Mouse (Mus musculus) layer of hippocampus, postnatal 14 days (tissue): ENCODE results near the gene Prkar2a. TPM values are rescaled to one million over a fixed set of nuclear protein-coding genes. Genes with fewer than 3 reads are reported as not detected.

ENCODE experiments used
- DNase-seq, 2 experiments: peaks; one replicate each; pipeline ENCODE4 v3.0.0; 2021 to 2022; ENCODE audit warnings: low spot score in 2 of 2, mixed read lengths in 1 of 2
- total RNA-seq, 2 experiments: library from RNA; stranded (reverse); gene quantifications; 2 replicates each; pipeline ENCODE4 v1.2.3; 2021

The Prkar2a gene
- total RNA-seq, 2 experiments from 2014 or later, result 43.5 to 49.4 TPM

DNA sequence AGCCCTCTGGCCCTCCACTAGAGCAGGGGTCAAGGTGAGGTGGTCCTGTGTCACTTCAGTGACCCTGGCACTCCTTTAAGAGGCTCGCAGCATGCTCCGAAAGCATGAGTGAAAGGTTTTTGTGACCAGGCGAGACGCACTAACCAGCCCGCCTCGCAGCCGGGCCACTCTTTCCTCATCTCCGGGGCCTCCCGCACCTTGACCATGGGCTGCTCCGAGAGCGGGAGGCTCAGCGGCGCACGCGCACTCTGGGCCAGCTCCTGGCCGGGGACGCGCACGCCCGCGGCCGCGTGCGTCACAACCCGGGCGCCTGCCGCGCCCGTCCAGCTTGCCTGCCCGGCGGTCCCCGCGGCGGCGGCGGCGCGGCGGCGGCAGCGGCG, 2.7 kb downstream of the Prkar2a start:
- peak; percentile 78 to 85 for DNase-seq

DNA sequence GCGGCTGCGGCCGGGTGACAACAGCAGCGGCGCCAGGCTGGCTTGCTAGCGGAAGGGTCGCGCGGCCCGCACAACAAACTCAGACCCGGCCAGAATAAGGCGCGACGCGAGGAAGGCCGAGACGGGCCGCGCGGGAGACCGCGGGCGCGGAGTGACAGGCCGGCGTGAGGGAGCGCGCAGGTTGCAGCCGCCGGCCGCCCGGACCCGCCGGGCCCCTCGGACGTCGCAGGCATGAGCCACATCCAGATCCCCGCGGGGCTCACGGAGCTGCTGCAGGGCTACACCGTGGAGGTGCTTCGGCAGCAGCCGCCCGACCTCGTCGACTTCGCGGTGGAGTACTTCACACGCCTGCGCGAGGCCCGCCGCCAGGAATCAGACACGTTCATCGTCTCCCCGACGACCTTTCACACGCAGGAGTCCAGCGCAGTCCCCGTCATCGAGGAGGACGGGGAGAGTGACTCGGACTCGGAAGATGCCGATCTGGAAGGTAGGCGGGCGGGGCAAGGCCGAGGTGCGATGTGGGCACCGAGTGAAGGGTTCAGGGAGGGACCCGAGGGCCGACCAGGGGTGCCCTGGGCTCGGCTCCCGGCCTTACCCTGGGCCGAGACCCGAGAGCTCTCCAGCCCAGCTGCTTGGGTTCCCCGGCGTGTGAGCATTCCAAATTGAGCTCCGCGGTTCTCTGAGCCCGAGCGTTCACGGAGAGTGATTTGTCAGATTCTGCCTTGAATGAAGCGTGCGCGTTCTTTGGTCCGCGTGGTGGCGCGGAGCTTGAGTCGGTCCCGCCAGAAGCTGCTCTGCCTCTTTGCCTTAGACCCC, 3.3 kb downstream of the Prkar2a start:
- peak; percentile 66 to 74 for DNase-seq

DNA sequence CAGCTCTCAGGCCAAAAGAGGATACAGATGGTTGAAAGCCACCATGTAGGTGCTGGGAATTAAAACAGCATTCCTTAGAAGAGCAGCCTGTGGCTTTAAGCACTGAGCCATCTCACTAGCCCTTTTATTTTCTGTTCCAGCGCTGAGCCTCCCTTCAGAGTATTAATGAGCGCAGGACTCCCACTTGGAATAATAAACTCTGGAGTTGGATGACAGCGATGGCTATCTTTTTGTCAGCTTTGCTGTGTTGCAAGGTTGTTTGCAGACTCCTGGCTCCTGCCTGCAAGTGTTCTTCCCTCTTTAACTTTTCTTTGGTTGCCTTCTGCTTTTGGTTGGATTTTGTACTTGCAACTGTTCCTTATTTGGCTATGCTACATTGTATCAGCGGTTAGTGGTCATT, 4.8 kb downstream of the Prkar2a start:
- DNase-seq, result peak in 1 of 2 experiments; percentile 29

DNA sequence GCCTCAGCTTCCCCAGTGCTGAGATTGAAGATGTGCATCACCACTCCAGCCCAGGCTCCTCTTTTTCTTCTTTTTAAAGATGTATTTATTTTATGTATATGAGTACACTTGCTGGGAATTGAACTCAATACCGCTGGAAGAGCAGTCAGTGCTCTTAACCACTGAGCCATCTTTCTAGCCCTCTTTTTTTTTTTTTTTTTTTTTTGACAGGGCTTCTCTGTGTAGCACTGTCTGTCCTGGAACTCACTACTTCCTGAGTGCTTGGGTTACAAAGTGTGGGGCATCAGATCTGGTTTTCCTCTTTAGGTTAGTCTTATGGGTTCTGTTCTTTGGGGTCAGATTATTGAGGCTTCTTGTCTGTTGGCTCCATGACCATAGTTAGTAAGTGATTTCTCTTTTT, 5.4 kb downstream of the Prkar2a start:
- DNase-seq, result no peak

DNA sequence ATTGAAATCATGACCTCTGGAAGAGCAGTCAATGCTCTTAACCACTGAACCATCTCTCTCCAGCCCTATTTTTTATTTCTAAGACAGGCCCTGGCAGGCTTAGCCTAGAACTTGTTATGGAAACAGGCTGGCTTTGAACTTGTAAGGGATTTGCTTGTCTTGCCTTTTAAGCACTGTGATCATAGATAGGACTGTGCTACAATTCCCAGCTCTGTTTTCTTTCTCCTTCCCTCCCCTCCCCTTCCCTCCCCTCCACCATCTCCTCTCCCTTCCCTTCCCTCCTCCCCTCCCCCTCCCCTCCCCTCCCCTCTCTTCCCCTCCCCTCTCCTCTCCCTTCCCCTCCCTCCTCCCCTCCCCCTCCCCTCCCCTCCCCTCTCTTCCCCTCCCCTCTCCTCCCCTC, 13.4 kb downstream of the Prkar2a start:
- DNase-seq, result no peak

DNA sequence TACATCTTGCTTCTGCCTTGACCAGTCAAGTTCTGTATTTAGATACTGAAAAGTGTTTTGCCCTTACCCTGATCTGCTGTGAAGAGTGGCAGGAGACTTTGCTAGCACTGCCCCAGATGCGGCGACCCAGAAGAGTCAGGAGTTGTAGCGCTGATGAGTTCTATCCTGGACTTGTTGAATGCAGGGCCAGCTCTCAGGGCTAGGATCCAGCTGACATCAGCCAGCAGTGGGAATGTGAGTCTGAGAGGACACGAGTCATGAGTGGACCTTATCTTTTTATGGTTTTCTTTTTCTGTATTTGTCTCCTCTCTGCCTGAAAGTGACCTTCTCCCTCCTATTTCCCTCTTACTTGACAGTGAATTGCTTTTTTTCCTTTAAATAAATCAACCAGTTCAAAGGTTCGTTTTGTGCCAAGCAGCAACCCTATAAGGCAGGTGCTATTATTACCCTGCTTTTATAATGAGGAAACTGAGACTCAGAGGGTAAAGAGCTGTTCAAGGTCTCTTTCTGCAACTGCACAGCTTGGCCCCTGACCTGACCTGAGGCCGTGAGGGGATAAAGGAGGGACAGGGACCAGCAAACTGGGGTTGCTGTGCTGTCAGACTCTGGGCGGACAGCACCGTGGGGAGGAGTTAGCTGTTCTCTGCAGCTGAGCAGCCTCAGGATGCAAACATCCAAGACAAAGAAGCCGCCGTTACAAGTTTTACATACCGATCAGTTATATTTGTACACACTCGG, 14.4 kb downstream of the Prkar2a start:
- no peak for DNase-seq

DNA sequence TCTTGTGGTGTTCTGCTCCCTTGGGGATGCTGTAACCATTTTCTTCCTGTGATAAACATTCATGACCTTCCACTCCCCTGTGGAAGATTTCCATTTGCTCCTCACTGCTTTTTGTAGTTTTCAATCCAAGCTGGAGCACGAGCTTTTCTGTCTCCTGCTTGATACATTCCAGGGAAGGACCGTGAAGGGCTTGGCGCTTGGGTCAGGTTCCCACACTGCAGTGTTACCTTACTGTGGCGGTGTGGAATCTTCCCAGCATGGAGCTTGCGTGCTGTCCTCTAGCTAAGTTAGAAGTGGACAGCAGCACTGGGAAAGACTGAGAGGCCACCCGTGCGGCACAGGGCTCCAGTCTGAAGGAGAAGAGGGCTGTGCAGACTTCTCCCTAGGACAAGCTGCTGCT, 15.5 kb downstream of the Prkar2a start:
- DNase-seq, result no peak

DNA sequence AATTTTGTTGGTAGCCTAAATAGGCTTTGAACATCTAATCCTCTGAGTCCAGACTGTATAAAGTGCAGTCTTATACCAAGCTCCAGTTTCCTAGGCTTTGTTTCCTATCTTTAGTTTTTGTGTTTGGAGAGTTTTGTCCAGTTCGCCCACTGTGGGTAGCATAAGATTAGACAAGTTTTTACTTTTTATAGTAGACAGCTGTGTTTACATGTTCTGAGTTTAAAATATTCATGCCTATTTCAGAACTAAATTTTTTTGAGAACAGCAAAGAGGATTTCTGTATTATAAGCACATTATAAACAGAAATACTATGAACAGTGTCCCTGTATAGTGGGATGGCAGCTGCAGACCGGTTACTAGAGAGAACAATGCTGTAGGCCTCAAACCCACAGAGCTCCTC, 18.1 kb downstream of the Prkar2a start:
- no peak for DNase-seq

DNA sequence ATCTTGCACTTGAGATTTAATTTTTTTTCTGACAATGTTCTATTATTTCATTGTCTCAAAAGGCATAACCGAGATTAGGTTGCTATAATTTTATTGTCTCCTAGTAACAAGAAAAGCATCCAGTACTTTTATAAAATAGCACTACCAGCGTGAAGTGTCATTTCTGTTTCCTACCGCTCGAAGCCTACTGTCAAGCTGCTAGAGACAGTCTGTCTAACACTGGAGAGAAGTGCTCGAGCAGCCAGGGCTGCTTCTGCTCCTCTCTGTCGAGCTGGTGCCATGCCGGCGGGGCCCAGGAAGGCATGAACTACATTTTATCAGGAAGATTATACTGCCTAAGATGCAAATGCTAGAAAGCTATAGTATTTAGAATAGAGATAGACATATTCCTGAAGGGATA, 19.7 kb downstream of the Prkar2a start:
- no peak for DNase-seq

DNA sequence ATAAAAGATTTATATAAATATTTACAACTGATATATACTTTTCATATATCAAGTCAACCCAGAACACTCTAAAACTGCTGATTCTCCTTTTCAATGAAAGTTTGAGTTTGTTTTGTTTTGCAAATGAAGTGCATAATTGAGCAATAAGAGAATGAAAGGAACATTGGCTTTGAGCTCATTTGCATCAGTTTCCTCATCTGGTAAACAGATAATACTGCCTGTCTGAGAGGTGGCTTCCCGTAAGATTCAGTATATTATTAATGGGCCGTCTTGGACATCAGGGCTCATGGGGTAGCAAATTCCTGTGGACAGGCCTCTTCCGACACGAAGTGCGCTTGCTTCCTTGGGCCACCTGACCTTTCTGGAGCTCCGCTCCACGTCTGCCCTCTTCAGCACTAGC, 21.7 kb downstream of the Prkar2a start:
- DNase-seq, result no peak

DNA sequence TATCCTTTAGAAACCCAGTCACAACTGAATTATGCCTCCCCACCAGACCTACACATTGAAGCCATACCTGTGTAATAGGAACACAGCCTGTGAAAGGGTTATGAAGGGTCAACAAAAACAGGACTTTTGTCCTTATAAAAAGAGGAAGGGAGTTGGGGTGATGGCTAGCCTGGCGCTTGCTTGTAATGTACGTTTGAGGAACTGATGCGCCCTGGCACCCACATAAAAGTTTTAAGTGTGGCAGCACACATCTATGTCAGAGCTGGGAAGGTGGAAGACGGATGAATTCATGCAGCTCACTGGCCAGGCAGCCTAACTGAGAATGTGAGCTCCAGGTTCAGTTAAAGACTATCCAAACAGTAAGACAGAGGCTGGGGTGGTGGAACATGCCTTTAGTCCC, 27.1 kb downstream of the Prkar2a start:
- DNase-seq, result no peak

DNA sequence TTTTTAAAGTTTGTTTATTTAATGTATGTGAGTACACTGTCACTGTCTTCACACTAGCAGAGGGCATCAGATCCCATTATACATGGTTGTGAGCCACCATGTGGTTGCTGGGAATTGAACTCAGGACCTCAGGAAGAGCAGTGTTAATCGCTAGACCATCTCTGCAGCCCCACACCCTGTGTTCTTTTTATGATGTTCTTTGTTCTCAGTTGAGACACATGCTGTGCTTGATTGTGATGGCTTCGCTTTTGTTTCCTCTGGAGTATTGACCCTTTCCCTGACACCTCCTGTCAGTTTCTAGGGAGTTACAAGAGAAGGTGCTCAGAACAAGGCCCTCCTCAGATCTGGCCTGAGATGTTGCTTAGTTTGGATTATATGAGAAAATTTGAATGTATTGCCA, 34.6 kb downstream of the Prkar2a start:
- DNase-seq, result no peak

DNA sequence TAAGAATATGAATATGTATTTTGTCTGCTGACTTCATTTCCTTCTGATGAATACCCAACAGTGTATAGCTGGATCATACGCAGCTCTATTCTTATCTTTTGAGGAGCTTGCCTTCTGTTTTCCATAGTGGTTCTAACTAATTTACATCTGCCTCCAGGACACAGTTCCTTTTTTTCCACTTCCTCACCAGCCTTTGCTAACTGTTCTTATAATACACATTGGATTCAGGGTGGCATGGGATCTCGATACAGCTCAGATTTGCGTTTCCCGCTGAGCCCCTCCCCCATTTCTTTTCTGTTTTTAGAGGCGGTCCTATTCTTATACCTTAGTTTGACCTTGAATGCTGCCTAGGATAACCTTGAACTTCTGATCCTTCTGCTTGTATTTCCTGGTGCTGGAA, 37.0 kb downstream of the Prkar2a start:
- DNase-seq, result peak in 1 of 2 experiments; percentile 28

DNA sequence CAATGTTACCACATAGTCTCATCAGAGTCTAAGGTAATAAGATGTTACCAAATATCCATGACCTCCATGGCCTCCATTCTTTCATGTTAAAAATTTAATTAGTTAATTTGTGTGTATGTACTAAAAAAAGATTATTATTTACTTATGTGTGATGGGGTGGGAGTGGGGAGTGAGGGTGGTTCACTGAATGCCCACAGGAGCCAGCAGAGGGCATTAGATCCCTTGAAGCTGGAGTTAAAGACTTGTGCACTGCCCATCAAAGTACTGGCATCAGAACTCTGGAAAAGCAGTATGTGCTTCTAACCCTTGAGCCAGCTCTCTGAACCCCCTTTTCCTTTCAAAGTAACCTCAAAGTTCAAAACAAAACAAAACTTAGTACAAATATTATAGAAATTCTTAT, 39.9 kb downstream of the Prkar2a start:
- DNase-seq, result no peak

DNA sequence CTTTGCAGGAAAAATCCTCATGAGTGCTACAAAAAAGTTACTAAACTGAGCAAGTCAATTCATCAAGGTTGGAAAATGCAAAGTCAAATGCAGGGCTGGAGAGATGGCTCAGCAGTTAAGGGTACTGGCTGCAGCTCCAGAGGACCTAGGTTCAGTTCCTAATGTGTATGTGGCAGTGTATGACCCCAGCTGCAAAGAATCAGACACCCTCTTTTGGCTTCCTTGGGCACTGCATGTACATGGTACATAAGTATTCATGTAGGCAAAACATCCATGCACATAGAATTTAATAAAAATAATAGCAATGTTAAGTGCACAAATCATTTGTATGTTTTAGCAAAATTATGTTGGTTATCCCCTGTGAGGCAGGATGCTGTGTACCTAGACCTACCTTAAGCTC, 43.3 kb downstream of the Prkar2a start:
- DNase-seq, result no peak

DNA sequence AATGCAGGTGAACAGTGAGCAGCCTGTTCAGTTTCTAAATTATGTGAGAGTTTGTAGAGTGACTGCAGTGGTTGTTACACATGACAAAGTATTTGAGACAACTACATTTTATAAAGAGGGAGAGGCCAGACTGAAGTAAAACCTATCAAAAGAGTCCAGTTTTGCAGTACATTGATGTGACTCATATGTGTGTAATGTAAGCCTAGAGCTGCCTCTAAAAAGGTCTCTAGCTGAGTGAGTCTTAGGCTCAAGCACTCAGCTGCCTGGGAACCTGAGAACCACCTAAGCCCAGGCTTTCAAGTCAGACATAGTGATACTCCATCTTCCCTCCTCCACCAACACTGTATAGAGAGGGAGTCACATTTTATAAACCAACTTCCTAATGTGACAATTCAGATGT, 45.5 kb downstream of the Prkar2a start:
- DNase-seq, result no peak

DNA sequence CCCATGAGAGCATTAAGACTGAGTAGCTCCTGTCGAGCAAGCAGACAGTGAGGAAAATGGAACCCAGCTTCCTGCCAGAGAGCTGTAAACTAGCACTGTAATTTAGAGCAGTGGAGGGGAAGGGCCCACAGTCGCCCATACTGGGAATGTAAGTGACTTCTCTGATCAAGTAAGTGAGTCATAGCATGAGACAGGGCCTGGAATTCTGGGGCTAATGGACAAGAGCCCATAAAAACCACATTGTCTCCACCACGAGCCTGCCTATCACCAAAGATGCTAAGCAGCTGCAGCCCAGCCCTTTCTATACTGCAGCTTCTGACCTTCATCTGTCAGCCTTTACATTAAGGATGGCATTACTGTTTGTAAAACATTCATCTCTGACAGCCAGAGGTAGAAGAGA, 50.1 kb downstream of the Prkar2a start:
- no peak for DNase-seq

DNA sequence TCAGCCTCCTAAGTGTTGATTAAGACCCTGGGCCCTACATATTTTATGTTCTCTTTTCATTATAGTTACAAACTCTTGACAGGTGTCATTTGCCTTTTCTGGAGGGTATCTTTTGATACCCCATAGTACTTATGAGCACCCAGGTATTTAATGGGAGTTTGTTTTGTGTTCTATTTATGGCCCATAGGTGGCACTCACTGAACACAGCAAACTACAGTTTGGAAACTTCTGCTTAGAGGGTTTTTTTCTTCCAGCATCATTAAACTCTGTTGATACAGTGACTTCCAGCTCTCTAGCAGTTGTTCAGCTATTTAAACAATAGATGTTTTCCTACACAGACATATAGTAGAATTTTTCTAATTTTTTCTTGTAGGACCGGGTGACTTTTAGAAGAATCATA, 50.9 kb downstream of the Prkar2a start:
- DNase-seq, result no peak

DNA sequence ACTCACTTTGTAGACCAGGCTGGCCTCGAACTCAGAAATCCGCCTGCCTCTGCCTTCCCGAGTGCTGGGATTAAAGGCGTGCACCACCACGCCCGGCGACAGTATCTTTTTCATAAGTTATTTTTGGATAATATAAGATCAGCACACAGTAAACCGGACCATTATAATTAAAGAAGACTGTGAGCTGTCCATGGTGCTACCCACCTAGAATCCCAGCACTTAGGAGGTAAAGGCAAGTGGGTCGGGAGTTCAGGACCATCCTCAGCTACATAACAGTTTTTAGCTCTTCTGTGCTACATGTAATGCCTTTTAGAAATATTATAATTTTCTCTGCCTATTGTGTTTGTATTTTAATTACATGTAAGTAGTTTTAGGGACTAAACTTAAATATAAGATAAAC, 52.9 kb downstream of the Prkar2a start:
- DNase-seq, result no peak

DNA sequence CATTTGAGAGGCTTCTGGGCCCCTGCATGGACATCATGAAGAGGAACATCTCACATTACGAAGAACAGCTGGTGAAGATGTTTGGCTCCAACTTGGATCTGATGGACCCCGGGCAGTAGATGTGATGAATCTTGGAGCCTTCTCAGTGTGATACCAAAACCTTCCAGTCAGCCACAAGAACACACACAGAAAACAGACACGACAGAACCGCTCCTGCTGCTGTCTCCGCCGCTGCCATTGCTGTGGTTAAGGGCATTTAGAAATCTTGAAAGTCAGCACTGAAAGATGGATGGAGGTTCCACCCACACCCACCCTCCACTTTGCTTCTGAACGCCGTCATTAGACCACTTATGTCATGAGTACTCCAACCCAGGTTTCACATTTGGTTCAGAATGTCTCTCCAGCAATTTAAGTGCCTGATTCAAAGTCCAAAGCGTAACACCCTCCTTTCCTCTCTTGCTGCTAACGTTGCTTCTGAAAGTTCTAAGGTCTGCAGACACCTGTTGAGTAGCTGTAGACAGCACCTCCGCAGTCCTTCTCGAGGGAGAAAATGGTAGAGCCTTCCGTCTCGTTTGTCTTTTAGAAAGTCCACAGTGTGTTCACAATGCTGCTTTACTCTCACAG, 57.9 kb downstream of the Prkar2a start:
- no peak for DNase-seq

DNA sequence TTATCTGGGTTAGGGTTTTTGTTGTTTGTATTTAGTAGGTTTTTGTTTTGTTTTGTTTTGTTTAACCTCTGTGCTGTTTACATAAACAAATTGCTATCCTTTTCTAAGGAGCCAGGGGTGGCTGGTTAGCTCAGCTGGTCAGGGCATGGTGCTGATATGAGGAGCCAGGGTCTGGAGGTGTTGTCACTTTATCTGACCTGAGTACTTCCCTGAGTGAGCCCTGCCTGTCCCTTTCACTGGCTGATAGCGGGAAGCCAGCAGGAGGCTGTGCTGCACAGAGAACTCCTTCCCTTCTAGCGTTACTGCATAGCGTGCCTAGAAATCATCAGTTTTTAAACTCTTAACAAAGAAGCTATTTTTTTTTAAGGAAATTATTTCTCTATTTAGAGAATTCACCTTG, 58.6 kb downstream of the Prkar2a start:
- no peak for DNase-seq

DNA sequence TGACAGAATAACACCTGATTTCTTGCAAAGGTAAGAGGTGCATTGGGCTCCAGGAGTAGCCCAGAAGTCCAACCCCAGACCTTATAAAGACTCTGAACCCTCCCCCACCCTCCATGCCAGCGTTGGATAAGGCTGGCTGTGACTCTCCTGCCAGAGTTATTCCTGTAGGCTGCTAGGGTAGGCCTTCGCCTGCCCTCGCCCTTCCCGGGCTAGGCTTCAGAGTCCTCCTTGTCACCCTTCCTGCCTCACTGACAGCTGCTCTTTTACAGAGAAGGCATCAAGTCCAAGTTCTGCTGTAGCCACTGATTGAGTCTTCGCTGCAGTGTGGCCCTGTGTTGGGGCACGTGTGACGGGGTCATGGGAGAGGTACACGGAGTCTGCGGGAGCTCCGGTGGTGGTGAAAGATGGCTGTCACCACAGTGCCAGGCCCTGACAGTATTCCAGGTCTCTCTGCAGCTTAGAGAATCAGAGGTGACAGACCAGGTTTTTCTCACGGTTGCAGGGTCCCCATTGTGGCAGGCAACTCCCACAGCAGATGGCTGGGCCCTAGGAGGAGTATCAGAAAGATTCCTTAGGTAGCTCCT, 59.6 kb downstream of the Prkar2a start:
- DNase-seq, result no peak
